Mouse (Mus musculus): ENCODE data around the gene Obscn.

GRCm38 (mm10) chr11:58978027-58978705 is 158.0 kb downstream of the Obscn start, which contains the start of gene Trim11:
- TF ChIP-seq CTCF (IDR thresholded peaks at IDR 0.05; ENCODE audit: low read depth) (no peak), EP300 (IDR thresholded peaks at IDR 0.05; ENCODE audit: low read depth) (no peak)

Data from liver, postnatal 0 days (tissue).